Mouse (Mus musculus): ENCODE data around the gene Kank2.

DNA sequence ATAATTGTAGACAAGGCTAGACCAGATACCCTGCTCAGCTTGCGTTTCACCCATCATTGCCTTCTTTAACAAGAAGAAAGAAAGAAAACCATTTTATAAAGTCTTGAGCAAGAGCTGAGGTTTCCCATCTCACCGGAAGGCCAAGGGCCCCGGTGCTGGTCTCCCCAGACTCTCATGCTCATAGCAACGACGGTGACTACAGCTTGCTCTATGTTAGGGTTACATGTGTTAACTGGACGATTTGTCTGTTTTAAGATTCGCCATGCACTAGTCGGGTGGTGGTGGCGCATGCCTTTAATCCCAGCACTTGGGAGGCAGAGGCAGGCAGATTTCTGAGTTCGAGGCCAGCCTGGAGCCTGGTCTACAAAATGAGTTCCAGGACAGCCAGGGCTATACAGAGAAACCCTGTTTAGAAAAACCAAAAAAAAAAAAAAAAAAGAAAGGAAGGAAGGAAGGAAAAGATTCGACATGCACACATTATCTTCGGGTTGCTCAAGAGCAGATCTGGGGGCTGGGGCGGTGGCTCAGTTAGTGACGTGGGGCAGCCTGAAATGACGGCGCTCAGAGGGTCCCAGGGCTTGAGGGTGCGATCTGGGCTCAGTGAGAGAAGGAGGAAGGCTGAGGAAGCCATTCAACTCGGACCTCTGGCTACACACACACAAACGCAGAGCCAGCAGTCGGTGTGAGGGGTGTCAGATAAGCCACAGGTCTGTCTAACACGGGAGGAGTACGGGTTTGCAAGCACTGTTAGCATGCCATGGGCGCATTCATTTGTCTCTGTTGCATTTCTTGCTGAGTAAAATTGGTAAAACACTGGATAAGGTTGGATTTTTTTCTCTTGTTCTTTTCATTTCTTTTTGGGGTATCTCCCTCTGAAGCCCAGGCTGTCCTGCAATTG is 73.1 kb downstream of the Kank2 start:
- TF ChIP-seq CTCF (IDR thresholded peaks at IDR 0.05): no peak
- no peak for TF ChIP-seq EP300 (IDR thresholded peaks at IDR 0.05)
